Mouse (Mus musculus): Measurements from ENCODE around the gene Mfsd4a. TPM values are rescaled to one million over a fixed set of nuclear protein-coding genes. Genes with fewer than 3 reads are reported as not detected.

Mfsd4a gene
- 1 to 10 TPM; 5.1 to 6.9 TPM for total RNA-seq (2021)
- long read RNA-seq, experiment 1, transcript Mfsd4a-207 (10 exons, 1,957 nt), result major isoform, 7 of 41 reads
- long read RNA-seq, experiment 1, partial matches to known transcripts, result 0 of 41 reads
- long read RNA-seq, experiment 1, other reads (novel, unspliced or antisense), result 34 of 41 reads
- long read RNA-seq, experiment 2, partial matches to known transcripts, result 0 of 22 reads
- long read RNA-seq, experiment 2, other reads (novel, unspliced or antisense), result 21 of 22 reads

DNA sequence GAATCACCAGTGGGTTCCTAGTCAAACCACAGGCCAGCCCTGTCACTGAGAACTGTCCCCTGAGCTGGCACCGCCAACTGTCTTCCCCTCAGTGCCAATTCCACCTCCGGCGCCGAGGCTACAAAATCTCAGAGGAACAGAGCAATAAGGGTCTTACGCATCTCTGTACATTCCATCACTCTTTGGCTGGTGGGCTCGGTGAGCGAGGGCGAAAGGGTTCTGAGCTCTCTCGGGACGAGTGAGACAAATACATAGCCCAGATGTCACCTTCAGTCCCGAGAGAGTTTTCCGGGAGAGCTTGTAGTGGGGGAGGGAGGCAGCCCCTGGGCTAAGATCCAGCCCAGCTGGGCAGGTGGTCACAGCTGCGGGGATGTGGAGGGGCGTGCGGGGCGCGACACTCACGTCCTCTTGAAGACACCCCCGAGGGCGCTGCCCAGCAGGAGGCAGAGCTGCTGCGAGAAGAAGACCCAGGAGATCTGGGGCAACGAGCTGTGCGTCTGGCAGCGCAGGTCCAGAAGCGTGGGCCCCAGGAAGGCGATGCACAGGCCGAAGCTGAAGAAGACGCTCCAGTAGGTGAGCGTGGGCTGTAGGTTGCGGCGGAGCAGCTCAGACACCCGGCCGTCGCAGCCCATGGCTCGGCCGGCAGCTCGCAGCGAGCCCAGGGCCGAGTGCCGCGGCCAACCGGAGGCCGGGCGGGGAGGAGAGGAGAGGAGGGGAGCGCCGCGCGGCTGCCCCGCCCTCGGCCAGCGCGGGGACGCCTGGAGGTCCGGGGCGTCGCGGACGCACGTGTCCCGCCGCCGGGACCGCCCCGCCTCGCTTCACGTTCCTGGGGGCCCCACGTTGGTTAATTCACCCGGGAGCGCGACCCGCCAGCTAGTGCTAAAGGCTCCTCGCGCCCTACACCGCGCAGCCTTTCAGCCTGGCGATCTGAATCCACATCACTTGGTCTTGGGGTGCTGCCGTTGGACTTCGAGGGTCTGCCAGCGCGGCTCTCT is at the start of gene Mfsd4a:
TSS of gene Mfsd4a (minus strand) at position 802 of the 995 bp plus-strand sequence.
- peak; percentile 49 to 61 for DNase-seq

GRCm38 (mm10) chr1:132116606-132117005 is 48.7 kb upstream of the Mfsd4a start:
- peak; percentile 58 to 85 for DNase-seq

DNA sequence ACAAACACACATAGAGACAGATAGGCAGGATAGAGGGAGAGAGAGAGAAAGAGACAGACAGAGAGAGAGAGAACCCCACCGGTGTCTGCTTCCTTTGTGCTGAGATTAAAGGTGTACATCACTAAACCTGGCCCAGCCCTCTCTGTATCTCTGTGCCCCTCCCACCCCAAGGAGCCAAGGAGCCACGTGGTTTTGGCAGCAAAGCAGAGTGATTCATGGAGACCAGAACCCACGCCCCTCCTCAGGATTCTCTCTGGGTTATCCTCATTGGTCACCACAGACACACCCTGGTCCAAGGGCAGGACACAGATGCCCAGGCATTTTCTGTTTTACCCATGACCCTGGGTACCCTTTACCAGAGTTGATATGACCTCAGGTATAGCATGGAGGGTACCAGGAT is 45.2 kb upstream of the Mfsd4a start:
- no peak for DNase-seq

GRCm38 (mm10) chr1:132112426-132112825 is 44.6 kb upstream of the Mfsd4a start:
- no peak for DNase-seq

- no peak for DNase-seq
These were observed 43.5 kb upstream of the Mfsd4a start for GRCm38 (mm10) chr1:132111411-132111810.

DNA sequence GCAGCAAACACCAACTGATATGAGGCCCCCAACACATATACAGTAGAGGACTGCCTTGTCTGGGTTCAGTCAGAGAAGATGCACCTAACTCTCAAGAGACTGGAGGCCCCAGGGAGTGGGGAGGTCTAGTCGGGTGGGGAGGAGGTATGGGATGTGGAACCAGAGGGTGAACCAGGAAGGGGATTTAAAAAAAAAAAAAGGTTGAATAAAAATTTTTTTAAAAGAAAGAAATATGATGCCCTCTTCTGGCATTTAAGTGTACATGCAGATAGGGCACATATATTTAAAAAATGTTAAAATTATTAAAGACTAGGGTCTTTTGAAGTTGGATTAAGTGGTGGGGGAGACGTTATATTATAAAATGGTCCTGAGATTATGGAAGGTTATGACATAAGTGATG is 41.5 kb upstream of the Mfsd4a start:
- no peak for DNase-seq

GRCm38 (mm10) chr1:132104353-132104752 is 36.5 kb upstream of the Mfsd4a start:
- DNase-seq, result no peak

GRCm38 (mm10) chr1:132101953-132102697 is 34.3 kb upstream of the Mfsd4a start:
- no peak for DNase-seq

DNA sequence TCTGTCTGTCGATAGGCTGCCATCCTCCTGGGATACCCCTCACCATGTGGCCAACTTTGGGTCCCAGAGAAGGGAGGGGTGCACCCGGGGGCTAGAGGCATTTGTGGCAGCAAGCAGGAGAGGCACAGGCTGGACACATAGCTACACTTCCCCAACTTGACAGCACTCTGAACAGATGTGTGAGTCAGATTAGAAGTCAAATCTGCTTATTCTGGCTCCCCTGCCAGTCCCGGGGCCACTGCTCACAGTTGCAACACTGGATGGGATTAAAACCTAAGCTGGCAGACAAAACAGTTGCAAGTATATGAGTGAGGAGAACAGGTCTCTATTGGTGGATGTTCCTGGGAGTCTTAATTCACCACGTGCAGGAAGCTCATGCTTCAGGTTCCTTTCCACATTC is 31.9 kb upstream of the Mfsd4a start:
- no peak for DNase-seq

DNA sequence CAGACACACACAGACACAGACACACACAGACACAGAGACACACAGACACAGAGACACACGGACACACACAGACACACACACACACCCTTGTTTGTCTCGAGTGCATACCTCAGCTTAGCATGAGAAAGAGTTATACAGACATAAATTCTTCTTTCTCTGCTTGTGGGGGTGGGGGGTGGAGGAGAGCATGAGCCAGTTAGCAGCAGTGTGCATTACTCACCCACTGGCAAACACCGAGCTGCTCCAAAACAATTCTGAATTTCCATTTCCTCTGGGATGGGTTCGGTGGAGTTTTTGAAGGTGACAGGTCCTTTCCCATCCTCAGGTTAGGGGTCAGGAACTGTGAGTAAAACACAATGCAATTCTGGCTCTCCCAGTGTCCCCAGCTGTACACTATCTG is 31.2 kb upstream of the Mfsd4a start:
- DNase-seq, result peak in 1 of 2 experiments; percentile 12

DNA sequence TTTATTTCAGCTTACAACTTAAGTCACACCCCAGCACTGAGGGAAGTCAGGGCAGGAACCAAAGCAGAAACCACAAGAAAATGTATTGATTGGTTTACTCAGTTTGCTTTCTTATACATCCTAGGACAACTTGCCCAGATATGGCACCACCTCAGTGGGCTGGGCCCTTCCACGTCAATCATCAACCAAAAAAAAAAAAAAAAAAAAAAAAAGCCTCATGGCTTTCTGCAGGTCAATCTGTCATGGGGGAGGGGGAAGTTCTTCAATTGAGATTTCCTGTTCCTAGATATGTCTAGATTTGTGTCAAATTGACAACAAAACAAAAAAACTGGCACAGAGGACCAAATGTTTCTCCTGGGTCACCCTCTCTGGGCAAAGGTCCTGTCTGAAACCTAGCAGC is 30.2 kb upstream of the Mfsd4a start:
- no peak for DNase-seq

DNA sequence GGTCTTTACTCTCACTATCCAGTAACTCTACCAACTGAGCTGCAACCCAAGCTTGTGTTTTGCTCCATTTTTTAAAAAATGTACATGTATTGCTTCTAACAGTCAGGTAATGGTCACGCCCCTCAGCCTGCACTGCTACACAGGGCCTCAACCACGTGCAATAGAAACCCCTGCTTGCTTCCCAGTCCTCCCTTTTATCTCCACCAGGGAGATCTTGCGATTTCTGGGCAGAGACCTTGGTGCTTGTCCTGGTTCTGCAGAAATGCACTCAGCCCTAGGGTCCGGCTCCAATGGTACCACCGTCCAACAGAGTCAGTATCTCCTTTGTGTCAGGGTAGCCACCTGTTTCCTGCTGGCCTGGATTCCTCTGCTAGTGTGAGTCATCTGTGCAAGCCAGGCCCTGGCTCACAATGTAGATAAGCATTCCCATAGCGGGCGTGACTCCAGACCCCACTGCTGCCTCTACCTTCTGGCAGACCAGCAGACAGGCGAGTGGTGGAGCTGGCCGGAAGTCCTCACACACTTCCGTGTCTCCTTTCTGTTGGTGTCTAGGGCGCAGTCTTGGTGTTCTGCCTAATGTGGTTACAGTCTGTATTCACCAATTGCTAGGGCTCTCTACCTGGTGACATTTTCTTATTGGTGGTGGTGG is 27.6 kb upstream of the Mfsd4a start:
- DNase-seq, result peak; percentile 68 to 86

DNA sequence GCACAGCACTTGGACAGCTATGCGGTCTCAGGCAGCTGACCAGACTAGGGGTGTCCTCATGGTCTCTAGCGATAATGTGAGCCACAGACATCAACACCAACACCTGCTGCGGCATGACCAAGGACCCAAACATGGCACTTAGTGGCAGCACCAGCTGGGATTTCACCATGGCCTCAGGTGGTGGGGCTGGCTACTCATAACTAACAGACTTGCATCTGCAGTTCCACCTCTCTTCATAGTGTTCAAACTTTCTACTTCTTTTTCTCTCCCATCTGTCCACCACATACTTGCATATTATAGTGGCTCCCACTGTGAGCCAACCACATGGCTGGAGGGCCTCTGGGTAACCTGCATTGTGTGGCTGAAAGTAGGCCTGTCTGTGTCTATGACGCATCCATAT is 25.4 kb upstream of the Mfsd4a start:
- DNase-seq, result no peak

GRCm38 (mm10) chr1:132090266-132090665 is 22.4 kb upstream of the Mfsd4a start:
- DNase-seq, result no peak

GRCm38 (mm10) chr1:132089767-132090166 is 21.9 kb upstream of the Mfsd4a start:
- no peak for DNase-seq

DNA sequence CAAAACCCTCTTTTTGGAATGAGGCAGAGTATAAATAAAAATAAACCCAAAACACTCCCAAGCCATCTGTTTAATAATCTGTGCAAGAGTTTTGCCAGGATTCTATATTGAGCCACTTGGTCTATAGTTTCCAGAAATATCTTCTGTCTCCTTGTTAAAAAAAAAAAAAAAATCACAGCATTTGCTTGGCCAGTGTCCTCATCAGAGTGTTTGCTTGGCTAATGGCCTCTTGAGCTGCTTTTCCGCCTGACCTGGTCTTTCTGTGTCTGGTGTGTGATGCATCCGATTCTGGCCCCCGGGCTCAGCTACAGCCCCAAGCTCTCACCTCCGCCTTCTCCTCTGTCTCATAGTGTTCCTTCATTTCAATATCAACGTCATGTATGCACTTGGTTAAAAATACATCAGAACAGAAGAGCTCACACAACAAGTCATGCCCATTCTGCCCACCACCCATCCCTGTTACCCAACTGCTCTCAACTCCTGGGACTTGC is 20.4 kb upstream of the Mfsd4a start:
- DNase-seq, result no peak

GRCm38 (mm10) chr1:132085181-132086049 is 17.6 kb upstream of the Mfsd4a start:
- DNase-seq, result no peak

- no peak for DNase-seq
These were observed 10.6 kb upstream of the Mfsd4a start for GRCm38 (mm10) chr1:132078413-132078812.

- DNase-seq, result no peak
These were observed 7.7 kb upstream of the Mfsd4a start for GRCm38 (mm10) chr1:132075576-132075975.

- no peak for DNase-seq
These were observed 2.8 kb upstream of the Mfsd4a start for GRCm38 (mm10) chr1:132070659-132071058.

- no peak for DNase-seq
These were observed 1.6 kb upstream of the Mfsd4a start for GRCm38 (mm10) chr1:132069436-132069835.

All from heart, adult 18-20 months (tissue).